Mouse (Mus musculus): Measurements from ENCODE around the gene Arap2. TPM values are rescaled to one million over a fixed set of nuclear protein-coding genes. Genes with fewer than 3 reads are reported as not detected.

Gene Arap2
- polyA plus RNA-seq, 1 experiment: 9.3 TPM

DNA sequence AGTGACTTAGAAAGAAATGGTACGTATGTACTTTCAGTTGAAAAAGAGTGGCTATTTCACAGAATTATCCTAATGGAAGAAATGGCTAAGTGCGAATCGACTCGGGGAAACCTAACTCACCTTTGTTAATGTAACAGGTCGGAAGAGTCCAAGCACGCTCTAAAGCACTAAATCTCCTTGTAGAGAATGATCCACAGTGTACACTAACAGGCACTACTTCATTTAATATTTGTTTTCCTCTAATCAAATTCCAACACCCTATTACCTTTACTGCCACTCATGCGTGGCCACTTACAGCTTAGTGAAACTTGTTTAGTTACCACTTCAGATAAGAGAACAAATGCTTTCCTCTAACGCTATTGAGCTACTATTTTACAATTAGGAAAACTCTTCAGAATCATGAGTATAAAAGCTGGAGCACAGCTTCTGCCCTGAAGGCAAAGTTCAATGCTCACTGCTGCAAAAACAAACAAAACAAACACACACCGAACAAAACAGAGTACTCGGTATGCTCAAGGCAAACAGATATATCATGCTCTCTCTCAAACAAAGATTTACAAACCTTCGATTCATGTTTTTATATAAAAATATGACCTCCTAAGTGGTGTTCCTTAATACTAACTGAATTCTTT is 143.0 kb downstream of the Arap2 start:
- DNase-seq (ENCODE audit: low spot score): no peak

DNA sequence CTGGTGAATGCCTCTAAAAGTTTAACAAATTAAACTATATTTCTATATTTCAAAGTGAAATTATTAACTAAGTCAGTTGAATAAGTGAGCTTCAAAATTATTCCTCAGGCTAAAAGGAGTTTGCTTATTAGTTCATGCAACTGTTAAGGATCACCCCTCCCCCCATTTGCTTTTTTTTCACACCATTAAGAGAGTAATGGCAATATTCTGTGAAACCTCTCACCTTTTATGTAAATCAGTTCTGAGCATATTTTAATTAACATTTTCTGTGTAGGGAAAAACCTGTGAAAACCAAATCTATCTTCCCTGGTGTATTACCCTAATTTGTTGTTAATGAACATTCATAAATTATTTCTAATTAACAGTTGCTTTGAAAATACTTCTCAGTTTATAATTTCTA is 147.7 kb downstream of the Arap2 start:
- DNase-seq (ENCODE audit: low spot score): no peak

DNA sequence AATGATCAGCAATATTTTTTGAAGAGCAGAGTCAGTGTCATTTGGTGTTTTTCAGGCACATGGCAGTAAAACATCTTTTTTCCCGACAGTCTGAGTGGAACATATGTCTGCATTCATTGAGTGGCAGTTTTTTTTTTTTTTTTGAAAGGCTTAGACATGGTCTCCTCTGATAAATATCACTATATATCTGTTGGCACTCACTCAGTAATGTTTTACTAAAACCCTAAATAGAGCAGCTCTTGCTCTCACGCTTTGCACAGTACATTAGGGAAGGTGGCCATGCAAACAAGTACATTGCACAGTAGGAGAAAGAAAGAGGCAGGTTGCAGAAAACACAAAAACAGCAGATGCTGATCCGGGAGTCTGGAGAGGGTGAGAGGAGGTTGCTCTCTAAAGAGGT is 154.0 kb downstream of the Arap2 start:
- no peak for DNase-seq (ENCODE audit: low spot score)

DNA sequence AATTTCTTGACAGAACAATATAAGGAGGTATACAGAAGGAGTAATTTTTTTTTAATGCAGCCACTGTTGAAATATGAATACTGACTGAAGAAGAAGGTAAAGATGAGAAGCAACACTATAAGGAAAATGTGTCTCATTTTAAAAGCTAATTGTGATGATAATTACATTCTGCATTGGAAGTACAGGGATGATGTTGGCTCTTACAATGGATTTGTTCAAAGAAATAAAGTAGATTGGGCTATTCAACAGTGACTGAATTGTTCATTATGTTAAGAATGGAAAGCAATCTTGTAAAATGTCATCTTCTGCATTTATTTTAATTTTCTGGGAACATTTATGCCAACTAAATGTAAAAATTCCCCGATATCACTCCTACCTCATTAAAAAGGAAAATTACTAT is 178.6 kb downstream of the Arap2 start:
- no peak for DNase-seq (ENCODE audit: low spot score)

DNA sequence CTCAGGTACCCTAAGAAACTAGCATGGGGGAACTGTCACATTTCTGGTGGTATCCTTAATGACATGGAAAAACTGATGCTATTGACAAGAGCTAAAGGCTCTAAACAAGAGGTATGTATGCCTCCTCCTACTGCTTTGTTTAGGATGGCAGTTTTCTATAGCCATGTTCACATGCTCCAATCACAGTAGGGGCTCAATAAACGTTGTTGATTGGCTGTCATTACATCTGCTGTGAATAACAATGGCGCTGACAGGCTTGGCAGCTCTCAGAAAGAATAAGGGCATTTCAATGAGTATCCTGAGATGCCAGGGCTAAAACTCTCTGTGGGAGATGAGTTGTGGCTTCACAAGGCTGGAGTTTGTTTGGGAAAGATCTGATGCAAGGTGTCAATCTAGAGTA is 183.3 kb downstream of the Arap2 start:
- no peak for DNase-seq (ENCODE audit: low spot score)

DNA sequence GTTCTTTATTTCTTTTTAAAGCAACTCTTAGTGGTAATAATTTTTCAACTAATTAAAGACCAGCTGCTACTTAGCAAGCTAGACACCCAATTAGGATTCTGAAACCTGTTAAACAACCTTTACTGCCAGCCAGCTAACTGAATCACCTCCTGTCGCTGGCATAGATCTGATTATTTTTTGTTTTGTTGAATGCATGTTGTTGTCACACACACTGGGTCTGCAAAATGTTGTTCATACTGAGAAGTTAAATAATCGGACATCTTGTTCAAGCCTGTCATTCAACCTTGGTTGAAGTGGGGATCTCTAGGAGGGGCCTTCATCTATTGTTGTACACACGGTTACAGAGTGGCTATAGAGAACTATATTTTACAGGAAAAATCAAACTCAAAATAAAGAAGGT is 184.3 kb downstream of the Arap2 start:
- no peak for DNase-seq (ENCODE audit: low spot score)

DNA sequence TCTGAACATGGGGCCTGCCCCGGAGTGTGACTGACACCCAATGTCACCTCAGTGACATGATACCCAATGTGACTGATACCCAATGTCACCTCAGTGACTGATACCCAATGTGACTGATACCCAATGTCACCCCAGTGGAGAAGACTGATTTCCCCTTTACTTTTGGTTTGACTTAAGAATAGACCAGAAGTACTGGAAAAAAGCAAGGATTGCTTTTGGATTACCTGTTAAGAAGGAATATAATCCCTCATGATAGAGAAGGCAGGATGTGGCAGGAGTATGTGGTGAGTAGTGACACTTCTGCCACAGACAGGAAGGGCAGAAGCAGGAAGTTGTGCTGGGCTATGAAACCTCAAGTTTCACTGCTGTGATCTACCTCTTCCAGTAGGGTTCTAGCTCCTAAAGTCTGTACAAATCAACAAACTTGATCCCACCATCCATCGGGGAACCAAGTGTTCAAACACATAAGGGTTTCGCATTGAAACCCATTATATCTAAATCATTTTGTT is 191.6 kb downstream of the Arap2 start:
- no peak for DNase-seq (ENCODE audit: low spot score)

Other genes starting within 250 kb of the Arap2 start
- gene Dthd1, start 47.7 kb upstream of the Arap2 start, polyA plus RNA-seq (2012; rRNA removed): not detected in 2 replicates